Mouse (Mus musculus) frontal cortex, postnatal 14 days (tissue): ENCODE results near the gene Arid4a.
A peak's percentile ranks its signal among the peaks of the same experiment; 100 is the strongest.

ENCODE experiments used
- DNase-seq, 2 experiments: peaks; one replicate each; pipeline ENCODE4 v3.0.0; 2022; ENCODE audit warnings: low spot score in 2 of 2

The Arid4a gene

GRCm38 (mm10) chr12:71015363-71016210, at the start of gene Arid4a:
Gene Arid4a (plus strand): TSS chr12:71015990.
- peak; percentile 97 to 100 for DNase-seq

GRCm38 (mm10) chr12:70967581-70967980, 48.2 kb upstream of the Arid4a start:
- no peak for DNase-seq

DNA sequence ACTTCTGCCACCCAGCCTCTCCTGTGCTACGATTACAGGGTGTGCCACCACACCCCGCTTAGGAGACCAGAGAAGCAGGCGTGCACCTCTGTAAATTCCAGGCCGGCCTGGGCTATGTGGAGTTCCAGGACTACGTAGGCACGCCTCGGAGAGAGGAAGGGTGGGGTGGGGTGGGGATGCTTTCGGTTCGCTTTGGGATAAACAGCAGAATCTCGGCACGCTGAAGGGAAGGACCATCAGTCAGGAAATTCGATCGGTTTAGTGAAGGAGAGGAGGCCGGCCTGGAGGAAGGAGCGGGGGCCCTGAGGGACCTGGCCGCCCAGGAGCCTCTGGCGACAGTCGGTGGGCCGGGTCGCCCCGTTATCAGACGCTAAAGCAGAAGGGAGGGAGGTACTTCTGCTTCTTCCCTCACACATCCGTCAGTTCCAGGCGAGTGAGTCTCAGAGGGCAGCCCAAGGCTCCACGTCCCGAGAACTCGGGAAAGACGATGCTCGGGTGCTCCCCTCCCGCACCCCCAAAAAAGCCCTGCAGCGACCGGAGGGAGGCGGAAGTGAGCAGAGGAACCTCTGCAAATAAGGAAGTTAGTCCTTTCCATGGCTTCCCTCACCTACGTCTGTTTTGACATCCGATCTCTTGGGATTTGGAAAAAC, 47.5 kb upstream of the Arid4a start:
- DNase-seq: peak; percentile 72 to 74

DNA sequence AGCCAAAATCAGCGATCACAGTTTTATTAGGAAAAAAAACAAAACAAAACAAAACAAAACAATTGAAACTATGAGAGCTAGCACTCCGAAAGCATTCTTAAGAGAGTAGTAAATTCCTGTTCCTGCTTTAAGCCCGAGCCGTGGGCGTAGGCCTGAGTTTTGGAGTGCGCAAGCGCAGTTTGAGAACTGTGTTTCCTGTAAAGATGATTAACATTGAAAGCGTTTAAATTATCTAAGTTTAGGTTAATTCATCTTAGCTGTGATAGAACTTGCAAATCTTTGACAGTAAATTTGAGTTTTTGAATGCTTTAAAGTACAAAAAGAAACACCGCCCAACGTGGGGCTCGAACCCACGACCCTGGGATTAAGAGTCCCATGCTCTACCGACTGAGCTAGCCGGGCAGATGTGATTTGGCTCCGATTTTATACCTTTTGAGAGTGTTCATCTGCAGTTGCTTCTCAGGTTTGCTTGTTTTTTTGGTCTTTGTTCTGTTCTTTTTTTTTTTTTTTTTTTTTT, 46.9 kb upstream of the Arid4a start:
- peak; percentile 82 to 89 for DNase-seq

GRCm38 (mm10) chr12:70969485-70970184, 46.2 kb upstream of the Arid4a start:
- peak; percentile 19 to 37 for DNase-seq

DNA sequence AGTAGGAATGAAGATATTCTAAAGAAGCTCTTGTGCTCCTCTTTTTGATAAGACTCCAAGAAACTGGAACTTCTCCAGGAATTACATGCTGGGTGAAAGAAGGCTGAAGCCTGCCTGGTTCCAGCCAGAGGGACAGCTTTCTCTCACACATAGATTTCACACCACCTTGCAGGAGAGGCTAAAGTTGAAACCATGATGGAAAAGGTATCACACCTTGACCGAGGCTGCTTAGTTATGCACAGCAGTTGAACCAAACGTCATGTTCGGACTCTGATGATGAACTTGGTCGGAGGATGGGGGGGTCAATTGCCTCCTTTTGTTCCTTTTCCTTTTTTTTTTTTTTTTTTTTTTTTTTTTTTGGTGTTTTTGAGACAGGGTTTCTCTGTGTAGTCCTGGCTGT, 42.0 kb upstream of the Arid4a start:
- no peak for DNase-seq

GRCm38 (mm10) chr12:70974441-70975266, 41.1 kb upstream of the Arid4a start, which contains the start of gene Psma3:
Gene Psma3 (plus strand): TSS chr12:70974621.
- DNase-seq: peak; percentile 83 to 87

DNA sequence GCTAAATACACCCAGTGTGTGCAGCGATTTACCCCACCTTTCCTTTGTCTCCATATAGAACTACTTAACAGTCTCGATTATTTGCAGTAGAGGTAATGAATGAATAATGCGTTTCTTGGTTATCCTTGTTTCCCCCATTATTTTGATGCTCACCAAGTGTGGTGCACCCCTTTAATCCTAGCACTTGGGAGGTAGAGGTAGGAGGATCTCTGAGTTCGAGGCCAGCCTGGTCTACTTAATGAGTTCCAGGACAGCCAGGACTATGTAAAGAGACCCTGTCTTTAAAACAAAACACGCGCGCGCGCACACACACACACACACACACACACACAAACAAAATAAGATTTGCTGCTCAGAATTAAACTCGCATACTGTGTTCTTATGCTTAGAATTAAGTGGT, 40.4 kb upstream of the Arid4a start:
- no peak for DNase-seq

DNA sequence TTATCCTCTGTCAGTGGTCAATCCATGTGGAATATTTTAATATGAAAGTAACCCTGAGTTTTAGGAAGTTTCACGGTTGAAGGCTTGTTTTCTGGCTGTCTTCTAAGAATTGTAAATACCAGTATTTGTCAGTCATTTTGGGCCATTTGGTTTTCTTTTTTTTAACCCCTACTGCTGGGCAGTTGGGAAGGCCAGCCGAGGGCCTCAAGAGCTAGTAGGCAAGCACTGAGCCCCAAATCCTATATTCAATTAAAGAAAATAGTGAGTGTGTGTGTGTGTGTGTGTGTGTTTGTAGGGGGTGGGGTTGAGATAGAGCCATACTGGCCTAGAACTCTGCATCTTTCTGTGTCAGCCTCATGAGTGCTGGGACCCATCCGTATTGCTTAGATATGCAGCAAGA, 39.9 kb upstream of the Arid4a start:
- DNase-seq: no peak

GRCm38 (mm10) chr12:70978345-70978744, 37.4 kb upstream of the Arid4a start:
- no peak for DNase-seq

DNA sequence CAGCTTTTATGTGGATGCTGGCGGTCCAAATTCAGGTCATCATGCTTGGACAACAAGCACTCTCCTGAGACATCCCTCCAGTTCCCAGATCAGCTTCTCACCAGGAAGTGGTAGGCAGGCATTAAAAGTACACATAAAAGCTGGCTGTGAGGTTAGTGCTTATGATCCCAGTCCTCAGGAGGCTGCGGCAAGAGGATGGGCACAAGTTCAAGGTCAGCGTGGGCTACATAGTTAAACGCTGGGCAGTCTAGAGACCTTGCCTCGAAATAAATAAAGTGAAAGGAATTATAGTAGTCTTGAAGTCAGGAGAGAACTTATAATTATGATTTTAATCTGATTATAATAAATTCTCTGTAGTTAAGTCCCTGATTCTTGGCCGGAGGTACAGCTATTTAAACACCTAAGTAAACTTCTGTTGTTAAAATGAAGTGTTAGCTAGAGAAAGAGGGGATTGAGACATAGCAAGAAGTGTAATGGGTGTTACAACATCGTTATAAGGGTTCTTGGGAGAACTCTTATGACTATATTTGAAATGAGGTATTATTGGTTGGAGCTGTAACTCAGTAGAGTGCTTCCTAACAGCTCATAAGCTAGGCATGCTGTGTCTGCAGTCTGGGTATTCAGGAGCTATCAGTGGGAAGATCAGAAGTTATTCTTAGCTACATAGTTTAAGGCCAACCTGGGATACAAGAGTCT, 30.8 kb upstream of the Arid4a start:
- no peak for DNase-seq

GRCm38 (mm10) chr12:70997225-70997624, 18.6 kb upstream of the Arid4a start:
- DNase-seq: no peak

- no peak for DNase-seq
Observed at GRCm38 (mm10) chr12:70999423-70999903, 16.3 kb upstream of the Arid4a start.

DNA sequence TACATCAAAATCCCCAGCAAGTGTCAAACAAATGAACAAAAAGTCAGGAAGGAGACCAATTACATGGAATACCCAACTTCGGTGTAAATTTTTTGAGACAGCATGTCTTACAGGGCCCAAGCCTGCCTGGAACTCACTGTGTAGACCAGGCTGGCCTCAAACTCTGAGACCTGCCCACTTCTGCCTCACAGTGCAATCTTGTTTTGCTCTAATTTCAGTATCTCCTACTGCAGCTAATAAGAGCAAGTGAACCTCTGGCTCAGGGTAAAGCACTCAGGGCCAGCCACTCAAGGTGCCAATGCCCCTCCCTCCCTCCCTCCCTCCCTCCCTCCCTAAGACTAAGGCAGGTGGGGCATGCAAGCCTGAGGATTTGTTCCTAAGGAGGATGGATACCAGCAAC, 15.4 kb upstream of the Arid4a start:
- no peak for DNase-seq

GRCm38 (mm10) chr12:71001456-71001855, 14.3 kb upstream of the Arid4a start:
- no peak for DNase-seq

DNA sequence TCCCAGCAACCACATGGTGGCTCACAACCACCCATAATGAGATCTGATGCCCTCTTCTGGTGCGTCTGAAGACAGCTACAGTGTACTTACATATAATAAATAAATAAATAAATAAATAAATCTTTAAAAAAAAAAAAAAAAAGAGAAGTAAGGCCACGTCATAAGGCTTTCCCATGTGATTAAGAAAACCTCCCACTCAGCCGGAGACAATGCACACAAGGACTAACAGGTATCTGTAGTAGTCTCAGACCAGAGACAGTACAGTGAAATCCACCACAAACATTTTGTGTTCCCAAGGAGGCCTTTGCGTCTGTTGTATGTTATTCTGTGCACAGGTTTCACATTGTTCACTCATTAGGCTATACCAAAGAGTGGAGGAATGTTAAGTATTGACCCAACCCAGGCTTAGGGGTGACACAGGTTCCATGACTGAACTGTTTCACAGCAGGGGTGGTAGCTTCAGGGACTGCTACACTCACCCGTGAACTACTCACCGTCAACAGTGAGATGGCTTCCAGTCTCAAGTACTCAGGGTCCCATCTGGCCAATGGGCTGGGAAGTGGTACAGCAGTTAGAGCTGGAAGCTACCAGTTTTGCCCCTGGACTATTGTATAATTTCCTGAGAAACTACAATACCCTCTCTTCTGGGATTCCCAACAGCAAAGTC, 11.9 kb upstream of the Arid4a start:
- DNase-seq: no peak

DNA sequence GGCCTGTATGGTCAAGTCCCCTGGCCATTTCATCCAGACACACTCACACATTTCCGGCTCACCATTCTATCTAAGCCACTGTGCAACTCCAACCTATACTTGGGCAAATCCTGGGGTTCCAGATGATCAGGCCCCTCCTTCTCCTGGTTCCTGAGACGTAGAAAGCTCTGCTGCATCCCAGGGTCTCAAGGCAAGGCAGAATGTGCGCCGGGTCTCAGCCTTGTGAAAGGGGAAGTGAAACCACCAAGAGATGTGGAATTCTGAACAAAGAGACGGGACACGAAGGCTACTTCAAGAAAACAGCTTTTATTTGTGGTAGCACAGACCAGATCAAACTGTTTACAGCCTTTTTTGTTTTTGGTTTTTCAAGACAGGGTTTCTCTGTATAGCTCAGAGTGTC, 9.6 kb upstream of the Arid4a start:
- DNase-seq: no peak

DNA sequence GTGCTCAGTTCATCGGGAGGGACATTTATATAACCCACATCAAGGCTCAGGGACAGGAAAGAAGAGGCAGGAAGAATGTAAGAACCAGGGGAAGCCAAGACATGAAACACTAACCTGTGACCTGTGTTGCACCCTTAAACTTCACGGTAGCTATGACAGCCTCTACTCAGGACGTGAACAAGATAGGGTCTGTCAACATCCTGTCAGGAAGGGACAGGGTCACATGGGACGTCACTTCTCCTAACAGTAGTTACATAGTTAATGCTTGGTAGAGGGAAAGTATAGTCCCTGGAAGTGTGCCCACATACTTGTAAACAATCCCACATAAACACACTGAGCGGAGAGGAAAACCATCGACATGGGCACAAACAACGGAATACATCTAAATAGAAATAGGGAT, 8.9 kb upstream of the Arid4a start:
- no peak for DNase-seq

DNA sequence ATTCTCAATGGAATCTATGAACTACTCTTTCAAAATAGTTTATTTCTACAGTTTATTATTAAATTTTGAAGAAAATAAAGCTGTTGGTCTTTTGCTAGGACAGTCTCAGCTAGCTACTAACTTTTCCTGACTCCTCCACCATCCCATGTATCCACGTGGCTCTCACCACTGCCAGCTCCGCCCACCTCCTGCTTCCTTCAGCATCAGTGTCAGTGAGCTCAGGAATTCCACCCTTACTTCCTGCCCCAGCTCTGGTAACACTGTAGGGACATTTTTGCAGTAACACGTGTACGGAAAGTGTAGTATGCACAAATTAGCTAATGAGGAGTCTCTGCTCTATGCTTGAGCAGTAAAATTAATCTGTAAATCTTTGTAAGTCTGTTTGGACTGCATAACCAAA, 6.0 kb upstream of the Arid4a start:
- no peak for DNase-seq

- DNase-seq: no peak
Observed at GRCm38 (mm10) chr12:71014845-71015362, 886 bp upstream of the Arid4a start.
